Mouse (Mus musculus) Patski (cell line): ENCODE measurements around the gene Cfb. TPM values are rescaled to one million over a fixed set of nuclear protein-coding genes. Genes with fewer than 3 reads are reported as not detected.
"Not testable (repeated sequence)": the region's sequence is repeated elsewhere in the genome, so short reads cannot be mapped to it uniquely, and the experiment has no call there.

ENCODE experiments used
- ATAC-seq: fragments of 100-300 bp; one replicate; pipeline ENCODE4 v1.8.0; 2021
- CTCF ChIA-PET: fragments of 350-600 bp; sonication (Branson Sonifier 250); formaldehyde crosslinking; loops from one replicate; lab custom pipeline; 2022; ENCODE audit warnings: inconsistent platforms; lab: Charles Lee
- POLR2A ChIA-PET: fragments of 350-600 bp; sonication (Branson Sonifier 250); formaldehyde crosslinking; loops from one replicate; lab custom pipeline; 2022; ENCODE audit warnings: antibody characterized with exemption, inconsistent platforms; lab: Charles Lee
- DNase-seq: peaks from one replicate; pipeline ENCODE4 v3.0.0-alpha.2; 2011; ENCODE audit warnings: low read depth, low spot score
- H3K27me3 ChIP-seq: fragments of 371-371 bp; one replicate; pipeline ENCODE4 v1.5.1; 2021
- CTCF ChIP-seq: fragments of 100-300 bp; IDR thresholded peaks from one replicate; pipeline ENCODE4 v1.5.1; 2021
- in situ Hi-C: fragments of 300-500 bp; cut with MboI; formaldehyde crosslinking; loops from 3 replicates; pipeline ENCODE4 v1.11.1; 2018; ENCODE audit warnings: low pct_unique_long_range_greater_than_20kb, mixed read lengths
- polyA plus RNA-seq: library from polyadenylated mRNA; unstranded; gene quantifications from one replicate; pipeline ENCODE4 v1.2.3, GENCODE M21; 2021

Cfb gene
- 3.1 TPM for polyA plus RNA-seq

DNA sequence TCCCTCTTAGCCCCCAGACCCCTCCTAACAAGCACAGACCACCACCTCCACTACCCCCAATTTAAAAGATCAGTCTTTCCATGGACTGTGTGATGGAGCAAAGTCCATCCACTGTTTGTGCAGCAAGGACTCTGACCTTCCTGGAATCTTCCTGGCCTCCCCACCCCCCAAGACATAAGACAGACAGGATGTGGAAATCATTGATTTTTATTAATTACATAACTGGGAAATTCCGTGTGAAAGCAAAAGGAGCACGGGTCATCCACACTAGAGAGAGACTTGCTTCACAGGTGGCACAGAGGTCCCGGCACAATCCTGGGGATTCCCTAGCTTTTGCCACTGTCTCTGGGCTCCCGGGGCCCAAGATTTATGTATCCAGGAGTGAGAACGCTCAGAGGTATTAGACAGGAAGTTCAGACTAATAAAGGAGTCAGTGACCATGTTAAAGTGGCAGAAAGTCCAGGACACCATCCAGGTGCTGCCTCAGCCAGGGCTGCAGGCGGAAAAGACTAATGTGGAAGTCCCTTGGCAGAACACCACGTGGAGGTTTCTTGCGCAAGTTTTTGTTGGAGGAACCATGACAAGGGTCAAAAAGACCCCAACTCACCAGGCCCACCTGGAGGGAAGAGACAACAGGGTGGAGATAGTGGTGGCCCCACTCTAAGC, at the start of gene Cfb:
TSS of gene Cfb (minus strand) at position 103 of the 666 bp plus-strand sequence.
- ChIA-PET CTCF (no interaction called here), POLR2A (no interaction called here)
- no peaks in the 10 kb centered on the region for H3K27me3 ChIP-seq
- in situ Hi-C loops, result loop anchor here (5.0 kb wide), 1 partner anchor 80 kb away; no protein-coding TSS in a partner anchor
- DNase-seq, result no peak
- no peak for ATAC-seq
- TF ChIP-seq CTCF, result no peak

DNA sequence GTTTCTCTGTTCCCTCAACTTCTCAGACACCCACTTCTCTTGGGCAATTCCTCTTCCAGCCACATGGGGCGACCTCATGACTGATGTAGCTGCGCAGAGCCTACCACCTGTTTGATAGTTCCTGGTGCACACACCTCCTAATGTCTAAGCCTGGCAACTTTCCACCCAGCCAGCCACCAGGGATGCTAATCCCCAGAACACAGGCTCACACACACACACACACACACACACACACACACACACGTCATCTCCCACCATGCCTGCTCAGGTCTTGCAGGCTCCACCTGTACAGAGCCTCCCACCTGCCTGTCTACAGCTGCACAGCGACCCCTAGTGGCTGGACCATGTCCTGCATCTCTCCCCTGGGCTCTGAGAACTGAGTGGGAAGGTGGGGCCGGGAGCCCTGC, 49.6 kb upstream of the Cfb start:
- in situ Hi-C loops, result loop anchor here (5.0 kb wide), 1 partner anchor 35 kb away; no protein-coding TSS in a partner anchor
- ChIA-PET CTCF (interaction anchor here (0.9 to 2.1 kb wide), 5 partner anchors 10 to 56 kb away, joined by 3 to 14 read pairs (median 3); no protein-coding TSS in a partner anchor), POLR2A (no interaction called here)
- TF ChIP-seq CTCF, result no peak
- H3K27me3 ChIP-seq, result no peaks in the 10 kb centered on the region
- ATAC-seq (no peak), DNase-seq (no peak)

DNA sequence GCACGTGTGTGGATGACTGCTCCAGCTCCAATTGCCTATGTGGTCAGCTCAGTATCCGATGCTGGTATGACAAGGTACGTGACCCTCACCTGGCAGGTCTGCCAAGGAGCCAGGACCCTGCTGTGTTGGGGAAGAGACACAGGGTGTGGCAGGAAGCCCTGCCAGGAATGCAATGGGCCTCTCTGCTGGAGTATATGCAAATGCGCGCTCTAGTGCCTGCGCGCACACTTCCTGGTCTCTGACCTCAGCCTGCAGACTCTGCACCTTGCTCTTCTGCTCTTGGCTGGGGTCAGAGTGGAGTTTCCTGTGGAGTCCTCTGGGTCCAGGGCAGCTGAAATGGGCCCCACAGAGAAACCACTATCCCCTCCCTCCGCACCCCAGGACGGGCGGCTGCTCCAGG, 48.7 kb upstream of the Cfb start:
- DNase-seq (no peak), ATAC-seq (no peak)
- no peaks in the 10 kb centered on the region for H3K27me3 ChIP-seq
- POLR2A ChIA-PET, result no interaction called here
- TF ChIP-seq CTCF, result no peak
- in situ Hi-C loops, result loop anchor here (5.0 kb wide), 1 partner anchor 36 kb away; no protein-coding TSS in a partner anchor
- CTCF ChIA-PET, result interaction anchor here (0.9 to 2.1 kb wide), 3 partner anchors 9 to 13 kb away, joined by 3 to 14 read pairs (median 3); no protein-coding TSS in a partner anchor

DNA sequence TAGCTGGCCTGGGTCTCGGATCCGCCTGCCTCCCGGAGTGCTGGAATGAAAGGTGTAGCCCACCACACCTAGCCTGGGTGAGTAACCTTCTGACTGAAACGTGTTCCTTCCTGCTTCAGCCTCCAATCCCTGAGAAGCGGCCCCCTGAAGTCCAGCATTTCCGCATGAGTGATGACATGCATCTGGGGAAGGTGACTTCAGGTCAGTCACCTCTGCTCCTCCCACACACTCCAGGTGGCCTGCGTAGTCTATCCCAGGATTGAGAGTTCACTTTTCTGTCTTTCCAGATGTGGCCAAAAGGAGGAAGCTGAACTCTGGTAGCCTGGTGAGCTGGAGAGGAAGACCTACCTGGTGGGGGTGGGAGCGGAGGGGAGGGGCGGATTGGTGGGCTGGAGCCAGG, 40.6 kb upstream of the Cfb start:
- no peak for TF ChIP-seq CTCF
- no peak for ATAC-seq
- in situ Hi-C loops, result no loop called here
- H3K27me3 ChIP-seq, result no peaks in the 10 kb centered on the region
- POLR2A ChIA-PET, result no interaction called here
- CTCF ChIA-PET, result interaction anchor here (4.0 kb wide), 1 partner anchor 9 kb away, joined by 14 read pairs; no protein-coding TSS in a partner anchor
- DNase-seq, result no peak

DNA sequence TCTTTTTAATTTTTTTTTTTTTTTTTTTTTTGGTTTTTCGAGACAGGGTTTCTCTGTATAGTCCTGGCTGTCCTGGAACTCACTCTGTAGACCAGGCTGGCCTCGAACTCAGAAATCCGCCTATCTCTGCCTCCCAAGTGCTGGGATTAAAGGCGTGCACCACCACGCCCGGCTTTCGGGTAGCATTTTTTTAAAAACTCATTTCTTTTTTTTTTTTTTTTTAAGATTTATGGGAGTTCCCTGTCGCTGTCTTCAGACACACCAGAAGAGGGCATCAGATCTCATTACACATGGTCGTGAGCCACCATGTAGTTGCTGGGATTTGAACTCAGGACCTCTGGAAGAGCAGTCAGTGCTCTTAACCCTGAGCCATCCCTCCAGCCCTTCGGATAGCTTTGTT, 39.6 kb upstream of the Cfb start:
- DNase-seq, in situ Hi-C loops, H3K27me3 ChIP-seq, ATAC-seq: not testable (repeated sequence)
- CTCF ChIA-PET, result interaction anchor here (4.0 kb wide), 1 partner anchor 10 kb away, joined by 14 read pairs; no protein-coding TSS in a partner anchor
- POLR2A ChIA-PET, result interaction anchor here (0.6 to 0.7 kb wide), 3 partner anchors 27 to 297 kb away, joined by 3 to 7 read pairs (median 3); no protein-coding TSS in a partner anchor

DNA sequence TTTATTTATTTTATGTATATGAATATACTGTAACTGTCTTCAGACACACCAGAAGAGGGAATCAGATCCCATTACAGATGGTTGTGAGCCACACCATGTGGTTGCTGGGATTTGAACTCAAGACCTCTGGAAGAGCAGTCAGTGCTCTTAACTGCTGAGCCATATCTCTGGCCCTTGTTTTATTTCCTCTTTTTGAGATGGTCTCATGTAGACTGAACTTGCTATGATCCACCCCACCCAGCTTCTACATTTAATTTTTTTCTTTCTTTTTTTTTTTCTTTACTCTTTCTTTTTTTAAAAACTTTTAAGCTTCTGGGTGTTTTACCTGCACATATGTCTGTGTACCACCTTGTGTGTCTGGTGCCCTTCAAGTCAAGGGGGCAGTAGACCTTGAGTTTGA, 38.5 kb upstream of the Cfb start:
- not testable (repeated sequence) for ATAC-seq
- CTCF ChIA-PET, result interaction anchor here (4.0 kb wide), 1 partner anchor 11 kb away, joined by 14 read pairs; no protein-coding TSS in a partner anchor

DNA sequence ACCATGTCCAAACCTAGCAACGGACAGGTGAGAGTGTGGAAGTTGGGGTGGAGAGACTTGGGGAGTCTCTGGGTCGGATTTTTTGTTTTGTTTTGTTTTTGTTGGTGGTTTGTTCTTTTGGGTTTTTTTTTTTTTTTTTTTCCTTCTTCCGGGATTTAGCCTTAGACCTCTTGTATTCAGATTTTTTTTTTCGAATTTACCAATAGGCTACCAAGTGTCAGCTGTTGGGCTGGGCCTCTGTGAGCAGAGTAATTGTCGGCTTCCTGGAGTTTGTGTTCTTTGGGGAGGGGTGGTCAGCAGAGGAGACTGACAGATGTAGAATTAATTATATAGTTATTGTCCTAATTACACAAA, 37.5 kb upstream of the Cfb start:
- in situ Hi-C loops, result no loop called here
- DNase-seq, result no peak

More for the DNA sequence above, 38.5 kb upstream of the Cfb start:
- in situ Hi-C loops, DNase-seq, H3K27me3 ChIP-seq: not testable (repeated sequence)
- POLR2A ChIA-PET, result interaction anchor here (1.6 kb wide), 1 partner anchor 50 kb away, joined by 9 read pairs; no protein-coding TSS in a partner anchor

DNA sequence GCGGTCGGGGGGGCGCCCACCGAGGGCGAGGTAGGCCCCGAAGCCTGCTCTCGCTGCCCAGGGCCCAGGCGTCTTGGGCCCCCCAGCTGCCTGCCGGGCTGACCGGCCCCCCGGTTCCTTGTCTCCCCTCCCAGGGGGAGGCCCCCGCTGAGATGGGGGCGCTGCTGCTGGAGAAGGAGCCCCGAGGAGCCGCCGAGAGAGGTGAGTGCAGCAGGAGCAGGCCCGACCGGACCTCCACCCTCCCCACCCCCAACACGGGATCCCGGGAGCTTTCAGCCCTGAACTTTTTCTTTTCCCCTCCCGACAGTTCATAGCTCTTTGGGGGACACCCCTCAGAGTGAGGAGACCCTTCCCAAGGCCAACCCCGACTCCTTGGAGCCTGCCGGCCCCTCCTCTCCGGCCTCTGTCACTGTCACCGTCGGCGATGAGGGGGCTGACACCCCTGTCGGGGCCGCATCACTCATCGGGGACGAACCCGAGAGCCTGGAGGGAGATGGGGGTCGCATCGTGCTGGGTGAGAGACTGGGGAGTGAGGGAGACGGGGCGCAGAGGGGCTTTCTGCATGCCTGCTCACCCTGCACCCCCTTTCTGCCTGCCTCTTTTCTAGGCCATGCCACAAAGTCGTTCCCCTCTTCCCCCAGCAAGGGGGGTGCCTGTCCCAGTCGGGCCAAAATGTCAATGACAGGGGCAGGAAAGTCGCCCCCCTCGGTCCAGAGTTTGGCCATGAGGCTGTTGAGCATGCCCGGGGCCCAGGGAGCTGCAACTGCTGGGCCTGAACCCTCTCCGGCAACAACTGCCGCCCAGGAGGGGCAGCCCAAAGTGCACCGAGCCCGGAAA, 37.0 kb upstream of the Cfb start:
- ChIA-PET CTCF (interaction anchor here (1.3 kb wide), 1 partner anchor 43 kb away, joined by 3 read pairs; no protein-coding TSS in a partner anchor), POLR2A (interaction anchor here (0.7 to 1.6 kb wide), 3 partner anchors 43 to 51 kb away, joined by 3 to 9 read pairs (median 3); no protein-coding TSS in a partner anchor)
- in situ Hi-C loops, result no loop called here
- no peak for DNase-seq
- no peak for TF ChIP-seq CTCF
- no peaks in the 10 kb centered on the region for H3K27me3 ChIP-seq
- no peak for ATAC-seq

More for the DNA sequence above, 37.5 kb upstream of the Cfb start:
- CTCF ChIA-PET, result interaction anchor here (1.3 kb wide), 1 partner anchor 44 kb away, joined by 3 read pairs; no protein-coding TSS in a partner anchor
- no peak for TF ChIP-seq CTCF
- H3K27me3 ChIP-seq, result no peaks in the 10 kb centered on the region
- ATAC-seq, result no peak
- POLR2A ChIA-PET, result interaction anchor here (0.6 to 1.6 kb wide), 6 partner anchors 13 to 51 kb away, joined by 3 to 9 read pairs (median 6); no protein-coding TSS in a partner anchor

DNA sequence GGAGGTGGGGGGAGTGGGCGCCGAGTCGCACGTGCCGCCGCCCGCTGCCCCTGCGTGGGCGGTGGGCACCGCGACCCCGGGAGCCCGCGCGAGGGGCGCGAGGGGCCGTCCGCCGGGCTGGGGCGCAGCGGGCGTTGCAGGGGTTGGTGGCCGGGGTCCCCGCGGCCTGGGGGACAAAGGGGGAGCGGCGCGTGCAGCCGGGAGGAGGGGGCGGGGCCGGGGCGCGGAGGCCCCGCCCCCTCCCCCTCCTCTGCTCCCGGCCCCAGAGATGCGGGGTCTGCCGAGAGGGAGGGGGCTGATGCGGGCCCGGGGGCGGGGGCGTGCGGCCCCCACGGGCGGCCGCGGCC, 36.4 kb upstream of the Cfb start:
- H3K27me3 ChIP-seq, result no peaks in the 10 kb centered on the region
- DNase-seq (no peak), ATAC-seq (no peak)
- ChIA-PET CTCF (interaction anchor here (1.3 kb wide), 1 partner anchor 42 kb away, joined by 3 read pairs; no protein-coding TSS in a partner anchor), POLR2A (interaction anchor here (1.3 kb wide), 1 partner anchor 43 kb away, joined by 3 read pairs; no protein-coding TSS in a partner anchor)
- in situ Hi-C loops, result no loop called here
- no peak for TF ChIP-seq CTCF

DNA sequence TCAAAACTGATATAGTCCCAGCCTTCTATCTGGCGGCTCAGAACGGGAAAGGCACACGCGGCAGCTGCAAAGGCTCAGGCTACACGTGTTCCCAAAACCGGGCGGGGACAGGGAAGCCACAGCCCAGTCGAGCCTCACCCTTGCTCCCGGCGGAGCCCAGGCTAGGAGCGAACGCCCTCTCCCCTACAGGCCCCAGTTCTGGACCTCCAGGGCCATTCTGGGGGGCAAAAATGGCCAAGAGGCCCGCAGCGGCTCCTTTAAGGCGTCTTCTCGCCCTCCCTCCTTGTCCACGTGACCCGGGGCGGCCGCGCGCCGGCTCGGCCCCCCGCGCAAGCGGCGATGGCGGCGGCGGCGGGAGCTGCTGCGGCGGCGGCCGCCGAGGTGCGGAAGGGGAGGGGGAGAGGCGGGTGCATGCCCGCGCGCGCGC, 35.9 kb upstream of the Cfb start, which contains the start of the genes C2 and Ehmt2:
TSS of gene C2 (minus strand) at position 106 of the 427 bp plus-strand sequence.
TSS of gene Ehmt2 (plus strand) at position 310 of the 427 bp plus-strand sequence.
- ATAC-seq (peak; percentile 32), DNase-seq (no peak)
- POLR2A ChIA-PET, result interaction anchor here (0.5 to 0.7 kb wide), 3 partner anchors 17 to 227 kb away, joined by 3 to 12 read pairs (median 4); partner anchors contain the start of gene Gm20547
- in situ Hi-C loops, result no loop called here
- no peak for TF ChIP-seq CTCF
- no peaks in the 10 kb centered on the region for H3K27me3 ChIP-seq
- CTCF ChIA-PET, result no interaction called here
